Mouse (Mus musculus): Measurements from ENCODE around the gene Anapc1. TPM values are rescaled to one million over a fixed set of nuclear protein-coding genes. Genes with fewer than 3 reads are reported as not detected.

The Anapc1 gene
- total RNA-seq (2014; rRNA removed) (66.2 and 69.8 TPM in 2 replicates), polyA plus RNA-seq (2015; fragmentation: Nextera tagmentation; extraction: Ambion mirVana) (26.3 and 27.5 TPM in 2 replicates)

DNA sequence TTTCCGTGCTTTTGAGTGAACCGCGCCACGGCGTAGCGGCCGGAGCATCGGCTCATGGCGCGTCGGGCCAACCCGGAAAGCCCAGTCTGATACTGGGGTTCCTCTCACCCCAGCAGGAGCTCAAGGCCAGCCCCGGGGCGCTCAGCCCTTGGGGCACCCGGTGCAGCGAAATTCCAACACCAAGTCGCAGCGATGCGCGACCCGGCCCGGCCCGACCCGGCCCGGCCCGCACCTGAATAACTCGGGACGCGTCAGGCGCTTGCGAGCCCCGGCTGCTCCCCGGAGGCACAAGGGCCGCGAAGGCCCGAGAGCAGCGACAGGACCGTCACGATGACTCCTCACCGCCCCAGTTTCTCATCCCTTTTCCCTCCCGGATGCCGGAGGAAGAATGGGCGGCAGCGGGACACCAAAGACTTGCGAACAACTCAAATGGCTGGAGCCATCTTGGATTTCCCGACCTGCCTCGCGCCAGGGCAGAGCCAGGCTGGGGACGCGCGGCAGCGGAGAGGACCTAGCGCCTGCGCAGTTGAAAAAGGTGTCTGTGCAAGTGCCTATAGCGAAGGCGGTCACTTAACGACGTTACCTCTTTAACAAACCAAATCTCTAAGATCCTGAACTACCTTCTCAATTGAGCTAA lies at the start of gene Anapc1:
Gene Anapc1, minus strand, starts transcription at position 471 of the 637 bp plus-strand sequence.
- no peak for TF ChIP-seq CTCF (IDR thresholded peaks at IDR 0.05; ENCODE audit: low read depth)
- H3K9me3 ChIP-seq (ENCODE audit: low read length), result no peaks in the 10 kb centered on the region
- H3K27ac ChIP-seq, result peak within 1 kb of the TSS; percentile 83
- DNase-seq (ENCODE audit: low spot score) (peak; percentile 96), ATAC-seq (peak; percentile 98)
- peaks cover 6% of the 10 kb centered on the region for H3K4me1 ChIP-seq (ENCODE audit: insufficient read depth, low read length)
- H3K36me3 ChIP-seq (ENCODE audit: insufficient read depth, low read length), result no peaks in the 10 kb centered on the region; the same call in 1 of the 2 replicates
- peak within 1 kb of the TSS; percentile 82 for H3K9ac ChIP-seq (replicated peaks; ENCODE audit: low read length)
- peak within 1 kb of the TSS; percentile 87 for H3K4me2 ChIP-seq (ENCODE audit: low read depth, low read length)
- peak within 1 kb of the TSS; percentile 77 for H3K4me3 ChIP-seq (ENCODE audit: low read length)
- no peaks in the 10 kb centered on the region for H3K27me3 ChIP-seq (ENCODE audit: insufficient read depth, low read length)
- WGBS, result under 1% methylated on average over 58 of the region's 58 CpGs

DNA sequence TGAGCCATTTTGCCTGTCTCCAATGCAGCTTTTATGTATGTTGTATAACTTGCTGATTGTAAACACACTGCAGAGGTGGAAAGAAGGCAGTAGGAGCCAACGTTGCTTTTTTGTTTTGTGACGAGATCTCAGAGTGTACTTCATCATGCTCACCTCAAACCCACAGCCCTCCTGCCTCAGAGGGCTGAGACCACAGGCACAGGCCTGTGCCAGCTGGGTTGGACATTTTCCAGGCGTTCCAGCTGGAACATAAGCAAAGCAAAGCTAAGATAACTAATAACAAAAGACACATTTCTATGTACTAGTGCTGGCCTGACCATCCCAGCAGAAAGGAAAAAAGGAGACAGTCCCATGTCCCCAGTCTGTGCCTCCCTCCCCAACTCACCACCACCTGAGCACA lies 47.9 kb upstream of the Anapc1 start:
- no peak for TF ChIP-seq CTCF (IDR thresholded peaks at IDR 0.05; ENCODE audit: low read depth)
- no peak overlapping the region for H3K9ac ChIP-seq (replicated peaks; ENCODE audit: low read length)
- WGBS, result 58% methylated on average over 3 of the region's 3 CpGs
- H3K4me1 ChIP-seq (ENCODE audit: insufficient read depth, low read length), result no peaks in the 10 kb centered on the region
- no peak overlapping the region for H3K27ac ChIP-seq
- H3K4me3 ChIP-seq (ENCODE audit: low read length), result no peak overlapping the region
- ATAC-seq (no peak), DNase-seq (ENCODE audit: low spot score) (peak; percentile 13)
- no peak overlapping the region for H3K4me2 ChIP-seq (ENCODE audit: low read depth, low read length)
- H3K9me3 ChIP-seq (ENCODE audit: low read length), result no peaks in the 10 kb centered on the region
- no peaks in the 10 kb centered on the region for H3K36me3 ChIP-seq (ENCODE audit: insufficient read depth, low read length)
- H3K27me3 ChIP-seq (ENCODE audit: insufficient read depth, low read length), result no peaks in the 10 kb centered on the region

DNA sequence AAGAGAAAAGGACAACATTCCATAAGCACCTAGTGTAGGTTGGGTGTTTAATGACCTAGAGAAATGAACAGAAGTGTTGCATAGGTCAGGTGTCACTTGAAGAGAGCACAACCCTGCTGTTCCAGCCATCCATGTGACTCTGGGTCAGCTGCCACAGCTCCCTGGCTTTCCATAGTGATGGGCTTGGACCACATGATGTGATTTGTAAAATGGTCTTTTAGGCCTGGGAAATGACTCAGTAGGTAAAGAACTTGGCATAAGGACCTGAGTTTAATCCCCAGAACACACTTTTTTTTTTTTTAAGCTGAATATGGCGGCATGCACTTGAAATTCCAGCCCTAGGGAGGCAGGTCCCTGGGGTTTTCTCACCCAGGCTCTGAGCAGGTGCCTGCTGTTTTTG lies 44.8 kb upstream of the Anapc1 start:
- no peak for ATAC-seq
- DNase-seq (ENCODE audit: low spot score), result no peak
- Histone ChIP-seq H3K4me1 (ENCODE audit: insufficient read depth, low read length) (no peaks in the 10 kb centered on the region), H3K36me3 (ENCODE audit: insufficient read depth, low read length) (no peaks in the 10 kb centered on the region), H3K4me3 (ENCODE audit: low read length) (no peak overlapping the region), H3K9ac (replicated peaks; ENCODE audit: low read length) (no peak overlapping the region), H3K4me2 (ENCODE audit: low read depth, low read length) (no peak overlapping the region), H3K9me3 (ENCODE audit: low read length) (no peaks in the 10 kb centered on the region), H3K27me3 (ENCODE audit: insufficient read depth, low read length) (no peaks in the 10 kb centered on the region), H3K27ac (no peak overlapping the region)
- 90% methylated on average over 1 of the region's 1 CpGs for WGBS
- no peak for TF ChIP-seq CTCF (IDR thresholded peaks at IDR 0.05; ENCODE audit: low read depth)

DNA sequence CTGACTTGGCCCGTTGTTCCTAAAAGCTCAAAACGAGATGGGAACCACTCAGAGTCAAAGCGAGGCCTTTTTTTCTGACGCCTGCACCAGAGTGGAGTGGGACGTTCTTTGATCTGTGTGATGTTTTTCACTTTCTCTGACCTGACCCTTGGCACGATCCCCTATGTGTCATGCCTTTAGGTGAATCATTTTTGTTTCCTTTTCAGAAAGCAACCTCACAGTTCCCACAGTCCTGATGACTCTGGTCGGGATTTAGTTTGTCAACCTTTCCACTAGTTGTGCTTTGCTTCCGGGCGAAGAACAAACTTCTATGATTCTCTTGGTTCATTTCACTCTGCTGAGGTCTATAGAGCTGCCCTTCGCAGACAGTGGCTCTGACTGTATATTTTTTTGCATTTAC lies 44.3 kb upstream of the Anapc1 start:
- 81% methylated on average over 10 of the region's 10 CpGs for WGBS
- Histone ChIP-seq H3K27ac (no peak overlapping the region), H3K4me3 (ENCODE audit: low read length) (no peak overlapping the region), H3K36me3 (ENCODE audit: insufficient read depth, low read length) (no peaks in the 10 kb centered on the region), H3K27me3 (ENCODE audit: insufficient read depth, low read length) (no peaks in the 10 kb centered on the region), H3K9me3 (ENCODE audit: low read length) (no peaks in the 10 kb centered on the region), H3K4me2 (ENCODE audit: low read depth, low read length) (no peak overlapping the region), H3K4me1 (ENCODE audit: insufficient read depth, low read length) (no peaks in the 10 kb centered on the region), H3K9ac (replicated peaks; ENCODE audit: low read length) (no peak overlapping the region)
- TF ChIP-seq CTCF (IDR thresholded peaks at IDR 0.05; ENCODE audit: low read depth), result no peak
- DNase-seq (ENCODE audit: low spot score), result no peak
- no peak for ATAC-seq

DNA sequence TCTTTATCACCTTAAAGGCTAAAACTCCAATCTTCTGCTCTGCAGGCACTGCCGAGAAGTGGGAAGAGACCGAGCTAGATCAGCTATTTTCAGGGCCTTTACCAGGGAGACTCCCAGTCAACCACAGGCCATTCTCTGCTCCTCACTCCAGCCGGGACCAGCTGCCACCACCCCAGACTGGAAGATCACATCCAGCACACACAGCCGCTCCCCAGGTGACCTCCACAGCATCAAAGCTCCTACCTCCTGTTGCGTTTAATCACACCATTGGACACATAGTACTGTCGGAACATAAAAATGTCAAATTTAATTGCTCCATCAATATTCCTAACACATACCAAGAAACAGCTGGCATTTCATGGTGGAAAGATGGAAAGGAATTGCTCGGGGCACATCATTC lies 42.0 kb upstream of the Anapc1 start:
- ATAC-seq, result no peak

DNA sequence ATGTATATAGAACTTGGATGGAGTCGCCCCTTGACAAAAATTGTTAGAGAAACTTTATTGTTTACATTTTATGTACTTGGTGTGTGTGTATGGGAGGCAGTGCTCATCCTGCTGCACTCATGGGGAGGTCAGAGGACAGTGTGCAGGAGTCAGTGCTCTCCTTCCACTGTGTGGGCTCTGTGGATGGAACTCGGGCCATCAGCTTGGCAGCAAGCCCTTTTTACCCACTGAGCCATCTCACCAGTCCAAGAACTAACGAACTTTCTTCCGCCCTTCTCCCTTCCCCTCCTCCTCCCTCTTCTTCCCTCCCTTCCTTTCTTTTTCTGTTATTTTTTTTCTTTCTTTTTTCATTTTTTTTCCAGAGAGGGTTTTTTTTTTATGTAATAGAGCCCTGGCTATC lies 40.9 kb upstream of the Anapc1 start:
- Histone ChIP-seq H3K27ac (no peak overlapping the region), H3K4me1 (ENCODE audit: insufficient read depth, low read length) (no peaks in the 10 kb centered on the region), H3K4me2 (ENCODE audit: low read depth, low read length) (no peak overlapping the region), H3K27me3 (ENCODE audit: insufficient read depth, low read length) (no peaks in the 10 kb centered on the region), H3K4me3 (ENCODE audit: low read length) (no peak overlapping the region), H3K9ac (replicated peaks; ENCODE audit: low read length) (no peak overlapping the region), H3K9me3 (ENCODE audit: low read length) (no peaks in the 10 kb centered on the region), H3K36me3 (ENCODE audit: insufficient read depth, low read length) (no peaks in the 10 kb centered on the region)
- TF ChIP-seq CTCF (IDR thresholded peaks at IDR 0.05; ENCODE audit: low read depth), result no peak
- WGBS, result 71% methylated on average over 4 of the region's 4 CpGs
- ATAC-seq, result no peak
- no peak for DNase-seq (ENCODE audit: low spot score)

More for the DNA sequence above, 42.0 kb upstream of the Anapc1 start:
- H3K4me1 ChIP-seq (ENCODE audit: insufficient read depth, low read length), result no peaks in the 10 kb centered on the region
- H3K36me3 ChIP-seq (ENCODE audit: insufficient read depth, low read length), result no peaks in the 10 kb centered on the region
- H3K4me2 ChIP-seq (ENCODE audit: low read depth, low read length), result no peak overlapping the region
- no peaks in the 10 kb centered on the region for H3K27me3 ChIP-seq (ENCODE audit: insufficient read depth, low read length)
- WGBS, result 75% methylated on average over 7 of the region's 7 CpGs
- H3K27ac ChIP-seq, result no peak overlapping the region
- TF ChIP-seq CTCF (IDR thresholded peaks at IDR 0.05; ENCODE audit: low read depth), result no peak
- H3K9ac ChIP-seq (replicated peaks; ENCODE audit: low read length), result no peak overlapping the region
- no peaks in the 10 kb centered on the region for H3K9me3 ChIP-seq (ENCODE audit: low read length)
- no peak overlapping the region for H3K4me3 ChIP-seq (ENCODE audit: low read length)
- no peak for DNase-seq (ENCODE audit: low spot score)

DNA sequence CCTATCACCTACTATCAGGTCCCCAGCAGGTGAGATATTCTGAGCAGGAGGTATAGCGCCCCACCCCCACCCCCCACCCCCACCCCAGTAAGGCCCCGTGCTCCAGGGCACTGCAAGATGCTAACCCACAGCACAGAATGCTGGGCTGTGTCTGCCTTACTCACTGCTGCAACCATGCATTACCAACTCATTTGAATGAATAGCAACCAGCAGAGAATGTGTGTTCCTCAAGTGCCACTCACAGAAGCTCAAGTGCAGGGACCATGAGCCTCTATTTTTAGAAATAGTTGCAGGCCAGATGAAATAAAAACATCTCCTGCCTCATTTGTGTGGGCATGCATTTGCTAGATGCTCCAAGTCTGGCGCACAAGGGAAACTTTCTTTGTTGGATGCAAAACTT lies 40.4 kb upstream of the Anapc1 start:
- no peaks in the 10 kb centered on the region for H3K9me3 ChIP-seq (ENCODE audit: low read length)
- DNase-seq (ENCODE audit: low spot score) (no peak), ATAC-seq (no peak)
- H3K9ac ChIP-seq (replicated peaks; ENCODE audit: low read length), result no peak overlapping the region
- no peak for TF ChIP-seq CTCF (IDR thresholded peaks at IDR 0.05; ENCODE audit: low read depth)
- 49% methylated on average over 3 of the region's 3 CpGs for WGBS
- H3K4me1 ChIP-seq (ENCODE audit: insufficient read depth, low read length), result no peaks in the 10 kb centered on the region
- no peak overlapping the region for H3K4me2 ChIP-seq (ENCODE audit: low read depth, low read length)
- H3K4me3 ChIP-seq (ENCODE audit: low read length), result no peak overlapping the region
- no peaks in the 10 kb centered on the region for H3K27me3 ChIP-seq (ENCODE audit: insufficient read depth, low read length)
- no peak overlapping the region for H3K27ac ChIP-seq
- H3K36me3 ChIP-seq (ENCODE audit: insufficient read depth, low read length), result no peaks in the 10 kb centered on the region
